Mouse (Mus musculus): ENCODE results near the gene Eml5. TPM values are rescaled to one million over a fixed set of nuclear protein-coding genes. Genes with fewer than 3 reads are reported as not detected.

Eml5 gene
- total and polyA plus RNA-seq, 2 experiments from 2014 or later, result 1.5 to 9.6 TPM

GRCm38 (mm10) chr12:98833901-98834300 is 67.4 kb downstream of the Eml5 start:
- Histone ChIP-seq H3K27me3 (ENCODE audit: control insufficient read depth, insufficient read depth, low read length) (no peaks in the 10 kb centered on the region), H3K27ac (ENCODE audit: low read depth) (no peak overlapping the region), H3K4me3 (ENCODE audit: low read depth, low read length) (no peak overlapping the region), H3K4me1 (ENCODE audit: control insufficient read depth, insufficient read depth) (no peaks in the 10 kb centered on the region), H3K9ac (replicated peaks; ENCODE audit: low read depth, low read length) (no peak overlapping the region), H3K4me2 (ENCODE audit: low read depth, low read length) (no peak overlapping the region), H3K9me3 (replicated peaks; ENCODE audit: control insufficient read depth, low read length) (no peaks in the 10 kb centered on the region), H3K36me3 (replicated peaks; ENCODE audit: control insufficient read depth, insufficient read depth, low read length) (0 out of 2 replicates have a peak, but pooled peaks cover 3% of the 10 kb centered on the region)
- no peak for TF ChIP-seq EP300 (IDR thresholded peaks at IDR 0.05; ENCODE audit: low read depth)
- TF ChIP-seq CTCF (IDR thresholded peaks at IDR 0.05; ENCODE audit: low read depth), result no peak
- WGBS, result 87% methylated on average over 1 of the region's 1 CpGs
- no peak for ATAC-seq (ENCODE audit: insufficient read depth, low read depth)
- no peak for DNase-seq (ENCODE audit: low spot score)

GRCm38 (mm10) chr12:98832929-98833598 is 68.2 kb downstream of the Eml5 start:
- WGBS, result 86% methylated on average over 8 of the region's 8 CpGs

GRCm38 (mm10) chr12:98831122-98831521 is 70.2 kb downstream of the Eml5 start:
- H3K9me3 ChIP-seq (replicated peaks; ENCODE audit: control insufficient read depth, low read length), result no peaks in the 10 kb centered on the region
- 0 out of 2 replicates have a peak, but pooled peaks cover 4% of the 10 kb centered on the region for H3K36me3 ChIP-seq (replicated peaks; ENCODE audit: control insufficient read depth, insufficient read depth, low read length)
- H3K27me3 ChIP-seq (ENCODE audit: control insufficient read depth, insufficient read depth, low read length), result no peaks in the 10 kb centered on the region
- DNase-seq (ENCODE audit: low spot score) (no peak), ATAC-seq (ENCODE audit: insufficient read depth, low read depth) (no peak)
- 71% methylated on average over 7 of the region's 7 CpGs for WGBS
- no peak overlapping the region for H3K9ac ChIP-seq (replicated peaks; ENCODE audit: low read depth, low read length)
- H3K4me3 ChIP-seq (ENCODE audit: low read depth, low read length), result no peak overlapping the region
- TF ChIP-seq CTCF (IDR thresholded peaks at IDR 0.05; ENCODE audit: low read depth) (no peak), EP300 (IDR thresholded peaks at IDR 0.05; ENCODE audit: low read depth) (no peak)
- H3K4me2 ChIP-seq (ENCODE audit: low read depth, low read length), result no peak overlapping the region
- H3K27ac ChIP-seq (ENCODE audit: low read depth), result no peak overlapping the region
- H3K4me1 ChIP-seq (ENCODE audit: control insufficient read depth, insufficient read depth), result no peaks in the 10 kb centered on the region

More at GRCm38 (mm10) chr12:98832929-98833598, 68.2 kb downstream of the Eml5 start:
- Histone ChIP-seq H3K27me3 (ENCODE audit: control insufficient read depth, insufficient read depth, low read length) (no peaks in the 10 kb centered on the region), H3K9me3 (replicated peaks; ENCODE audit: control insufficient read depth, low read length) (no peaks in the 10 kb centered on the region), H3K36me3 (replicated peaks; ENCODE audit: control insufficient read depth, insufficient read depth, low read length) (0 out of 2 replicates have a peak, but pooled peaks cover 3% of the 10 kb centered on the region), H3K27ac (ENCODE audit: low read depth) (no peak overlapping the region), H3K4me1 (ENCODE audit: control insufficient read depth, insufficient read depth) (no peaks in the 10 kb centered on the region), H3K4me3 (ENCODE audit: low read depth, low read length) (no peak overlapping the region), H3K9ac (replicated peaks; ENCODE audit: low read depth, low read length) (no peak overlapping the region), H3K4me2 (ENCODE audit: low read depth, low read length) (no peak overlapping the region)
- DNase-seq (ENCODE audit: low spot score) (no peak), ATAC-seq (ENCODE audit: insufficient read depth, low read depth) (no peak)
- no peak for TF ChIP-seq CTCF (IDR thresholded peaks at IDR 0.05; ENCODE audit: low read depth)
- TF ChIP-seq EP300 (IDR thresholded peaks at IDR 0.05; ENCODE audit: low read depth), result no peak

GRCm38 (mm10) chr12:98820781-98821180 is 80.5 kb downstream of the Eml5 start:
- ATAC-seq (ENCODE audit: insufficient read depth, low read depth) (no peak), DNase-seq (ENCODE audit: low spot score) (no peak)
- Histone ChIP-seq H3K9me3 (replicated peaks; ENCODE audit: control insufficient read depth, low read length) (no peaks in the 10 kb centered on the region), H3K4me1 (ENCODE audit: control insufficient read depth, insufficient read depth) (no peaks in the 10 kb centered on the region), H3K36me3 (replicated peaks; ENCODE audit: control insufficient read depth, insufficient read depth, low read length) (peaks cover 9% of the 10 kb centered on the region), H3K27me3 (ENCODE audit: control insufficient read depth, insufficient read depth, low read length) (no peaks in the 10 kb centered on the region), H3K4me2 (ENCODE audit: low read depth, low read length) (no peak overlapping the region), H3K9ac (replicated peaks; ENCODE audit: low read depth, low read length) (no peak overlapping the region), H3K4me3 (ENCODE audit: low read depth, low read length) (no peak overlapping the region), H3K27ac (ENCODE audit: low read depth) (no peak overlapping the region)
- WGBS, result 81% methylated on average over 2 of the region's 2 CpGs
- TF ChIP-seq EP300 (IDR thresholded peaks at IDR 0.05; ENCODE audit: low read depth) (no peak), CTCF (IDR thresholded peaks at IDR 0.05; ENCODE audit: low read depth) (no peak)

GRCm38 (mm10) chr12:98804078-98804748 is 97.1 kb downstream of the Eml5 start:
- Histone ChIP-seq H3K9ac (replicated peaks; ENCODE audit: low read depth, low read length) (no peak overlapping the region), H3K9me3 (replicated peaks; ENCODE audit: control insufficient read depth, low read length) (no peaks in the 10 kb centered on the region), H3K4me3 (ENCODE audit: low read depth, low read length) (no peak overlapping the region), H3K27ac (ENCODE audit: low read depth) (no peak overlapping the region), H3K36me3 (replicated peaks; ENCODE audit: control insufficient read depth, insufficient read depth, low read length) (peaks cover 7% of the 10 kb centered on the region; the same call in 1 of the 2 replicates), H3K27me3 (ENCODE audit: control insufficient read depth, insufficient read depth, low read length) (no peaks in the 10 kb centered on the region), H3K4me2 (ENCODE audit: low read depth, low read length) (no peak overlapping the region), H3K4me1 (ENCODE audit: control insufficient read depth, insufficient read depth) (no peaks in the 10 kb centered on the region)
- TF ChIP-seq EP300 (IDR thresholded peaks at IDR 0.05; ENCODE audit: low read depth), result no peak
- no peak for TF ChIP-seq CTCF (IDR thresholded peaks at IDR 0.05; ENCODE audit: low read depth)
- 84% methylated on average over 3 of the region's 3 CpGs for WGBS
- no peak for ATAC-seq (ENCODE audit: insufficient read depth, low read depth)
- no peak for DNase-seq (ENCODE audit: low spot score)
